Mouse (Mus musculus) testis, adult 2 months (tissue): ENCODE results near the gene Tcerg1l.

Source experiments
- CTCF ChIP-seq: fragments of 200-500 bp; IDR thresholded peaks from 2 replicates; pipeline ENCODE4 v1.5.1; 2012; ENCODE audit warnings: low read depth, mild to moderate bottlenecking, inconsistent platforms, low read length, moderate library complexity; ENCODE audit not compliant: control insufficient read depth, insufficient read depth, insufficient replicate concordance
- POLR2A ChIP-seq: fragments of 200-500 bp; IDR thresholded peaks from 2 replicates; pipeline ENCODE4 v1.6.1; 2012; ENCODE audit warnings: low read depth, mild to moderate bottlenecking, inconsistent platforms, low read length, moderate library complexity; ENCODE audit not compliant: control insufficient read depth

GRCm38 (mm10) chr7:138242229-138242628, 155.3 kb downstream of the Tcerg1l start:
- TF ChIP-seq POLR2A (no peak), CTCF (no peak)
